Mouse (Mus musculus) lung, postnatal 0 days (tissue): ENCODE data around the gene Olfr688. TPM values are rescaled to one million over a fixed set of nuclear protein-coding genes. Genes with fewer than 3 reads are reported as not detected.

Source experiments
- ATAC-seq: fragments of 200-750 bp; cut with Nextera tagmentation; 2 replicates; pipeline ENCODE4 v1.8.0; 2017; ENCODE audit warnings: moderate library complexity
- DNase-seq: peaks from one replicate; pipeline ENCODE4 v3.0.0-alpha.2; 2016; ENCODE audit warnings: low spot score
- H3K27ac ChIP-seq: fragments of 300-500 bp; sonication (generic); 2 replicates; pipeline ENCODE4 v1.5.1; 2014; ENCODE audit warnings: antibody characterized with exemption, mild to moderate bottlenecking, low read length, mixed read lengths
- H3K27me3 ChIP-seq: fragments of 300-500 bp; sonication (generic); replicated peaks from 2 replicates; pipeline ENCODE4 v1.6.1; 2014; ENCODE audit warnings: low read length, mixed read lengths; ENCODE audit not compliant: insufficient read depth
- H3K36me3 ChIP-seq: fragments of 300-500 bp; sonication (generic); 2 replicates; pipeline ENCODE4 v1.6.1; 2014; ENCODE audit warnings: low read length, mixed read lengths; ENCODE audit not compliant: insufficient read depth
- H3K4me1 ChIP-seq: fragments of 300-500 bp; sonication (generic); 2 replicates; pipeline ENCODE4 v1.6.1; 2014; ENCODE audit warnings: antibody characterized with exemption, low read depth, low read length, mixed read lengths; ENCODE audit not compliant: insufficient read depth
- H3K4me2 ChIP-seq: fragments of 300-500 bp; sonication (generic); replicated peaks from 2 replicates; pipeline ENCODE4 v1.6.1; 2014; ENCODE audit warnings: low read depth, mild to moderate bottlenecking, low read length, moderate library complexity, mixed read lengths
- H3K4me3 ChIP-seq: fragments of 300-500 bp; sonication (generic); 2 replicates; pipeline ENCODE4 v1.5.1; 2014; ENCODE audit warnings: low read depth, low read length
- H3K9ac ChIP-seq: fragments of 300-500 bp; sonication (generic); replicated peaks from 2 replicates; pipeline ENCODE4 v1.6.1; 2014; ENCODE audit warnings: low read depth, mild to moderate bottlenecking
- H3K9me3 ChIP-seq: fragments of 300-500 bp; sonication (generic); 2 replicates; pipeline ENCODE4 v1.6.1; 2016; ENCODE audit warnings: low read length, mixed read lengths
- CTCF ChIP-seq: IDR thresholded peaks from 2 replicates; pipeline ENCODE4 v1.5.1; 2016; ENCODE audit warnings: antibody characterized with exemption, mild to moderate bottlenecking
- EP300 ChIP-seq: IDR thresholded peaks from 2 replicates; pipeline ENCODE4 v1.6.1; 2016; ENCODE audit warnings: antibody characterized with exemption, mild to moderate bottlenecking, control low read depth
- WGBS: fragments of 180-500 bp; shearing (Covaris S2); extraction: QIAGEN DNeasy Blood & Tissue Kit; methylation state at CpG from one replicate; pipeline ENCODE4 v1.1.7; 2014; 5-methylcytosine and 5-hydroxymethylcytosine counted together
- polyA plus RNA-seq: library from polyadenylated mRNA; unstranded; fragments of >200 nt; fragmentation: Nextera tagmentation; extraction: Ambion mirVana; gene quantifications from 2 replicates; pipeline ENCODE4 v1.2.1, GENCODE M21; 2015

The Olfr688 gene
- not detected in 2 replicates for polyA plus RNA-seq

- WGBS: 74% methylated on average over 6 of the region's 6 CpGs
- TF ChIP-seq EP300: no peak
- no peak for TF ChIP-seq CTCF
- no peaks in the 10 kb centered on the region for H3K36me3 ChIP-seq
- H3K9ac ChIP-seq: no peak within 1 kb of the TSS
- H3K9me3 ChIP-seq: no peaks in the 10 kb centered on the region
- no peaks in the 10 kb centered on the region for H3K27me3 ChIP-seq
- H3K27ac ChIP-seq: no peak within 1 kb of the TSS
- H3K4me2 ChIP-seq: no peak within 1 kb of the TSS
- H3K4me3 ChIP-seq: no peak within 1 kb of the TSS
- no peak for DNase-seq
- ATAC-seq: no peak
- H3K4me1 ChIP-seq: no peaks in the 10 kb centered on the region
Observed at GRCm38 (mm10) chr7:105287795-105288194, at the start of gene Olfr688. TSS of gene Olfr688 (plus strand) at chr7:105288095.

GRCm38 (mm10) chr7:105247671-105248070, 40.2 kb upstream of the Olfr688 start:
- H3K27ac ChIP-seq: no peak overlapping the region
- H3K4me3 ChIP-seq: no peak overlapping the region
- no peak for DNase-seq
- H3K4me1 ChIP-seq: no peaks in the 10 kb centered on the region
- no peak for ATAC-seq
- no peaks in the 10 kb centered on the region for H3K9me3 ChIP-seq
- H3K36me3 ChIP-seq: no peaks in the 10 kb centered on the region
- H3K27me3 ChIP-seq: no peaks in the 10 kb centered on the region
- H3K4me2 ChIP-seq: no peak overlapping the region
- TF ChIP-seq EP300: no peak
- no peak for TF ChIP-seq CTCF
- no peak overlapping the region for H3K9ac ChIP-seq
- WGBS: 78% methylated on average over 3 of the region's 3 CpGs

- ATAC-seq: no peak
- TF ChIP-seq EP300 (no peak), CTCF (no peak)
- 36% methylated on average over 1 of the region's 1 CpGs for WGBS
Observed at GRCm38 (mm10) chr7:105248197-105248596, 39.7 kb upstream of the Olfr688 start.

GRCm38 (mm10) chr7:105256656-105257055, 31.2 kb upstream of the Olfr688 start:
- TF ChIP-seq CTCF (peak; percentile 45), EP300 (no peak)
- no peak for ATAC-seq
- DNase-seq: no peak
- no peaks in the 10 kb centered on the region for H3K36me3 ChIP-seq
- H3K27ac ChIP-seq: no peak overlapping the region
- H3K4me2 ChIP-seq: no peak overlapping the region
- H3K27me3 ChIP-seq: no peaks in the 10 kb centered on the region
- no peaks in the 10 kb centered on the region for H3K4me1 ChIP-seq
- no peak overlapping the region for H3K4me3 ChIP-seq
- H3K9me3 ChIP-seq: no peaks in the 10 kb centered on the region
- 61% methylated on average over 5 of the region's 5 CpGs for WGBS
- H3K9ac ChIP-seq: no peak overlapping the region

More at GRCm38 (mm10) chr7:105248197-105248596, 39.7 kb upstream of the Olfr688 start:
- Histone ChIP-seq H3K27me3 (no peaks in the 10 kb centered on the region), H3K36me3 (no peaks in the 10 kb centered on the region), H3K4me1 (no peaks in the 10 kb centered on the region), H3K9ac (no peak overlapping the region), H3K4me2 (no peak overlapping the region), H3K9me3 (no peaks in the 10 kb centered on the region), H3K4me3 (no peak overlapping the region), H3K27ac (no peak overlapping the region)
- DNase-seq: no peak

GRCm38 (mm10) chr7:105272426-105272825, 15.5 kb upstream of the Olfr688 start:
- no peak for TF ChIP-seq EP300
- no peak for TF ChIP-seq CTCF
- Histone ChIP-seq H3K4me3 (no peak overlapping the region), H3K36me3 (no peaks in the 10 kb centered on the region), H3K9me3 (no peaks in the 10 kb centered on the region), H3K27me3 (no peaks in the 10 kb centered on the region), H3K27ac (no peak overlapping the region), H3K4me2 (no peak overlapping the region), H3K9ac (no peak overlapping the region), H3K4me1 (no peaks in the 10 kb centered on the region)
- ATAC-seq (no peak), DNase-seq (no peak)
- 65% methylated on average over 7 of the region's 7 CpGs for WGBS

- DNase-seq (no peak), ATAC-seq (no peak)
- Histone ChIP-seq H3K27ac (no peak overlapping the region), H3K9ac (no peak overlapping the region), H3K4me1 (no peaks in the 10 kb centered on the region), H3K9me3 (no peaks in the 10 kb centered on the region), H3K36me3 (no peaks in the 10 kb centered on the region), H3K4me2 (no peak overlapping the region), H3K27me3 (no peaks in the 10 kb centered on the region), H3K4me3 (no peak overlapping the region)
- TF ChIP-seq EP300 (no peak), CTCF (no peak)
Observed at GRCm38 (mm10) chr7:105290051-105290450, 2.2 kb downstream of the Olfr688 start.

GRCm38 (mm10) chr7:105310865-105311264, 23.0 kb downstream of the Olfr688 start, which contains the start of gene Olfr689:
TSS of gene Olfr689 (plus strand) at chr7:105311165.
- Histone ChIP-seq H3K4me2 (no peak within 1 kb of the TSS), H3K4me1 (no peaks in the 10 kb centered on the region), H3K27me3 (no peaks in the 10 kb centered on the region), H3K4me3 (no peak within 1 kb of the TSS), H3K27ac (no peak within 1 kb of the TSS), H3K36me3 (no peaks in the 10 kb centered on the region), H3K9me3 (no peaks in the 10 kb centered on the region), H3K9ac (no peak within 1 kb of the TSS)
- TF ChIP-seq CTCF (no peak), EP300 (no peak)
- ATAC-seq (no peak), DNase-seq (no peak)
- WGBS: 69% methylated on average over 1 of the region's 1 CpGs
